Mouse (Mus musculus): ENCODE data around the gene Vsig8. TPM values are rescaled to one million over a fixed set of nuclear protein-coding genes. Genes with fewer than 3 reads are reported as not detected.
A peak's percentile ranks its signal among the peaks of the same experiment; 100 is the strongest.

The Vsig8 gene
- polyA plus RNA-seq, 1 experiment, result not detected

- Histone ChIP-seq H3K36me3 (ENCODE audit: control insufficient read depth, insufficient read depth) (no peaks in the 10 kb centered on the region), H3K27me3 (ENCODE audit: control insufficient read depth, insufficient read depth, insufficient read length) (peaks cover 4% of the 10 kb centered on the region), H3K79me3 (ENCODE audit: low read depth) (no peaks in the 10 kb centered on the region), H3K4me3 (ENCODE audit: insufficient read depth, poor library complexity, severe bottlenecking) (no peak overlapping the region), H3ac (ENCODE audit: control insufficient read depth, insufficient read length, low read depth) (no peak overlapping the region), H3K79me2 (ENCODE audit: control insufficient read depth, insufficient read depth) (no peaks in the 10 kb centered on the region)
- TF ChIP-seq CEBPB (IDR thresholded peaks at IDR 0.05; ENCODE audit: low read depth) (no peak), USF1 (IDR thresholded peaks at IDR 0.05; ENCODE audit: low read depth) (no peak), FOSL1 (IDR thresholded peaks at IDR 0.05; ENCODE audit: insufficient read depth, low read length, poor library complexity, severe bottlenecking) (no peak), CTCF (IDR thresholded peaks at IDR 0.05; ENCODE audit: control insufficient read depth, insufficient read depth, insufficient read length) (no peak), MAX (IDR thresholded peaks at IDR 0.05) (no peak), MYOG (IDR thresholded peaks at IDR 0.05; ENCODE audit: control insufficient read depth, extremely low read depth, insufficient read length) (no peak), MYOD1 (IDR thresholded peaks at IDR 0.05; ENCODE audit: control insufficient read depth, insufficient read length, low read depth) (no peak)
Observed at GRCm38 (mm10) chr1:172551009-172551408, 4.7 kb upstream of the Vsig8 start.

DNA sequence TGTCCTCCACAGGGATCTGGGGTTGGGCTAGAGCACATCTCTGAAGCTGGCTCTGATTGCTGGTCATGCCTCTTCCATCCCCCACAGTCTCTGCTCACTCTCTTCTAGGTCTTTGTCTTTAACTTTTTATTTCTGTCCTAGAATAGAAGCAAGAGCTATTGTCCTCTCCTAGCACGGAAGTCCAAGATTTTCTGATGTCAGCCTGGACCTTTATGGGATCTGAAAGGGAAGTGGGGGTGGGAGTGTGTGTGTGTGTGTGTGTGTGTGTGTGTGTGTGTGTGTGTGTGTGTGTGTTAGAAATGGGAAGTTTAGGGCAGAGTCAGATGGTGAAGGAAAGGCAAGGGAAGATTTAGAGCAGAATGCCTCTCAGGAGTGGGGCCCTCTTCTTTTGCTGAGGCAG is 3.1 kb upstream of the Vsig8 start:
- Histone ChIP-seq H3ac (ENCODE audit: control insufficient read depth, insufficient read length, low read depth) (no peak overlapping the region), H3K27me3 (ENCODE audit: control insufficient read depth, insufficient read depth, insufficient read length) (peaks cover 4% of the 10 kb centered on the region), H3K4me3 (ENCODE audit: insufficient read depth, poor library complexity, severe bottlenecking) (no peak overlapping the region), H3K79me2 (ENCODE audit: control insufficient read depth, insufficient read depth) (no peaks in the 10 kb centered on the region), H3K36me3 (ENCODE audit: control insufficient read depth, insufficient read depth) (no peaks in the 10 kb centered on the region), H3K79me3 (ENCODE audit: low read depth) (no peaks in the 10 kb centered on the region)
- TF ChIP-seq FOSL1 (IDR thresholded peaks at IDR 0.05; ENCODE audit: insufficient read depth, low read length, poor library complexity, severe bottlenecking) (no peak), USF1 (IDR thresholded peaks at IDR 0.05; ENCODE audit: low read depth) (no peak), MYOG (IDR thresholded peaks at IDR 0.05; ENCODE audit: control insufficient read depth, extremely low read depth, insufficient read length) (no peak), CTCF (IDR thresholded peaks at IDR 0.05; ENCODE audit: control insufficient read depth, insufficient read depth, insufficient read length) (no peak), MYOD1 (IDR thresholded peaks at IDR 0.05; ENCODE audit: control insufficient read depth, insufficient read length, low read depth) (no peak), MAX (IDR thresholded peaks at IDR 0.05) (no peak), CEBPB (IDR thresholded peaks at IDR 0.05; ENCODE audit: low read depth) (no peak)

GRCm38 (mm10) chr1:172562641-172563464 is 7.1 kb downstream of the Vsig8 start:
- Histone ChIP-seq H3K79me2 (ENCODE audit: control insufficient read depth, insufficient read depth) (no peaks in the 10 kb centered on the region), H3K4me3 (ENCODE audit: insufficient read depth, poor library complexity, severe bottlenecking) (peak overlapping the region; percentile 14), H3K36me3 (ENCODE audit: control insufficient read depth, insufficient read depth) (no peaks in the 10 kb centered on the region), H3K79me3 (ENCODE audit: low read depth) (no peaks in the 10 kb centered on the region), H3K27me3 (ENCODE audit: control insufficient read depth, insufficient read depth, insufficient read length) (no peaks in the 10 kb centered on the region), H3ac (ENCODE audit: control insufficient read depth, insufficient read length, low read depth) (peak overlapping the region; percentile 43)
- TF ChIP-seq FOSL1 (IDR thresholded peaks at IDR 0.05; ENCODE audit: insufficient read depth, low read length, poor library complexity, severe bottlenecking) (no peak), MAX (IDR thresholded peaks at IDR 0.05) (no peak), CTCF (IDR thresholded peaks at IDR 0.05; ENCODE audit: control insufficient read depth, insufficient read depth, insufficient read length) (peak; percentile 50), CEBPB (IDR thresholded peaks at IDR 0.05; ENCODE audit: low read depth) (no peak)

GRCm38 (mm10) chr1:172563465-172563828 is 7.7 kb downstream of the Vsig8 start:
- no peaks in the 10 kb centered on the region for H3K36me3 ChIP-seq (ENCODE audit: control insufficient read depth, insufficient read depth)
- H3K79me2 ChIP-seq (ENCODE audit: control insufficient read depth, insufficient read depth), result no peaks in the 10 kb centered on the region
- TF ChIP-seq MYOG (IDR thresholded peaks at IDR 0.05; ENCODE audit: control insufficient read depth, extremely low read depth, insufficient read length) (no peak), CTCF (IDR thresholded peaks at IDR 0.05; ENCODE audit: control insufficient read depth, insufficient read depth, insufficient read length) (no peak), MYOD1 (IDR thresholded peaks at IDR 0.05; ENCODE audit: control insufficient read depth, insufficient read length, low read depth) (no peak), CEBPB (IDR thresholded peaks at IDR 0.05; ENCODE audit: low read depth) (no peak), USF1 (IDR thresholded peaks at IDR 0.05; ENCODE audit: low read depth) (no peak), FOSL1 (IDR thresholded peaks at IDR 0.05; ENCODE audit: insufficient read depth, low read length, poor library complexity, severe bottlenecking) (no peak), MAX (IDR thresholded peaks at IDR 0.05) (no peak)
- H3ac ChIP-seq (ENCODE audit: control insufficient read depth, insufficient read length, low read depth), result no peak overlapping the region
- no peak overlapping the region for H3K4me3 ChIP-seq (ENCODE audit: insufficient read depth, poor library complexity, severe bottlenecking)
- H3K27me3 ChIP-seq (ENCODE audit: control insufficient read depth, insufficient read depth, insufficient read length), result no peaks in the 10 kb centered on the region
- H3K79me3 ChIP-seq (ENCODE audit: low read depth), result no peaks in the 10 kb centered on the region

DNA sequence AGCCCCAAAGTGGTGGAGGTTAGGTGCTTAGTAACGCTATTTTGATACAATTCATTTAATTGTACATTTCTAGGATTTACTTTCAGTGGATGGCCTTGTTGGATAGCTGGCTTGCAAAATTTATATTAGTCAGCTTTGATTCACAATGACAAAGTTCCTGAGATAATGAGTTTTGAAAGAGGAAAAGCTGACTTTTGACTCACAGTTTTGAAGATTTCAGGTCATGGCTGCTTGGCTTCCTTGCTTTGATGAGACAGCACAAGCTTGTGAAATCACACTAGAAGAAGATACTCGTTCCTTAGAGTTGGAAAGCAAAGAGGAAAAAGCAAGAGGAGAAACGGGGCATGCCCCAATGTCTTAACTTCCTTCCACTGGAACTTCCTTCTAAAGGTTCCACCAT is 10.4 kb downstream of the Vsig8 start:
- H3K79me3 ChIP-seq (ENCODE audit: low read depth), result no peaks in the 10 kb centered on the region
- H3K4me3 ChIP-seq (ENCODE audit: insufficient read depth, poor library complexity, severe bottlenecking), result no peak overlapping the region
- H3ac ChIP-seq (ENCODE audit: control insufficient read depth, insufficient read length, low read depth), result no peak overlapping the region
- no peaks in the 10 kb centered on the region for H3K36me3 ChIP-seq (ENCODE audit: control insufficient read depth, insufficient read depth)
- no peaks in the 10 kb centered on the region for H3K27me3 ChIP-seq (ENCODE audit: control insufficient read depth, insufficient read depth, insufficient read length)
- TF ChIP-seq USF1 (IDR thresholded peaks at IDR 0.05; ENCODE audit: low read depth), result no peak
- TF ChIP-seq MAX (IDR thresholded peaks at IDR 0.05), result no peak
- TF ChIP-seq MYOG (IDR thresholded peaks at IDR 0.05; ENCODE audit: control insufficient read depth, extremely low read depth, insufficient read length), result no peak
- TF ChIP-seq CEBPB (IDR thresholded peaks at IDR 0.05; ENCODE audit: low read depth), result no peak
- TF ChIP-seq MYOD1 (IDR thresholded peaks at IDR 0.05; ENCODE audit: control insufficient read depth, insufficient read length, low read depth), result no peak
- TF ChIP-seq FOSL1 (IDR thresholded peaks at IDR 0.05; ENCODE audit: insufficient read depth, low read length, poor library complexity, severe bottlenecking), result no peak
- TF ChIP-seq CTCF (IDR thresholded peaks at IDR 0.05; ENCODE audit: control insufficient read depth, insufficient read depth, insufficient read length), result no peak
- H3K79me2 ChIP-seq (ENCODE audit: control insufficient read depth, insufficient read depth), result no peaks in the 10 kb centered on the region
